Comparison of ENCODE assay signal across 35 mouse cellular contexts in the genomic region with DNA sequence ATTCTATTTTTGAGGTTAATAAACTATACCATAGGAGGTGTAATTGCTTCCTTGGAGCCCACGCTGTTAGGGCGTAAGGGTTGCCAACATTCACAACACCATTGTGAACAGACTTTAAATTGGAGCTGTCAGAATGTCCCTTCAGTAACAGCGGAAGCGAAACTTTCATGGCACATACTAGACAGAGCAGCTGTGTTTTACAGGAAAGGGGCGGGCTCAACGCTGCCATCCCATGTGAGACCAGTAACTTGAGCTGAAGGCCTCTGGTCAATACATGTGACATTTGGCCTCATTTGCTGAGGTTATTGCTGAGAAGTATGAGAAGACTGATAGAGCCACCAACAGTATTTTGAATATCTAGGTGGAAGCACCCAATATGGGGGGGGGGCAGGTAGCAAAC.
A peak's percentile ranks its signal among the peaks of the same experiment; 100 is the strongest.
DNase-seq lines count a peak whose midpoint lies in the region; ATAC-seq and TF ChIP-seq lines count a peak whose summit lies in the region.
"Had no signal": no experiment of that assay in that cellular context is flagged by ENCODE, and none has a peak within 500 bp of the region (broad histone marks: within the 10 kb centered on the region; RNA-seq: fewer than 3 reads in every experiment).

No protein-coding gene starts in this region.

- no peak overlapping the region for H3K4me2 ChIP-seq in limb, embryonic 11.5 days (ENCODE audit: low read depth, severe bottlenecking)
- no peak overlapping the region for H3K4me2 ChIP-seq in limb, embryonic 14.5 days (replicated peaks; ENCODE audit: low read depth, low read length, severe bottlenecking)
- no peak overlapping the region for H3K4me2 ChIP-seq in hindbrain, embryonic 12.5 days (replicated peaks)
- H3K4me2 ChIP-seq: embryonic facial prominence, embryonic 13.5 days; forebrain, embryonic 12.5 days; heart, embryonic 15.5 days; hindbrain, embryonic 14.5 days; kidney, embryonic 15.5 days; limb, embryonic 15.5 days; liver, embryonic 13.5 days; midbrain, embryonic 11.5 days had no signal

- no peak for ATAC-seq in limb, embryonic 11.5 days (ENCODE audit: insufficient number of reproducible peaks, low FRiP score, low TSS enrichment, low read depth)
- no peak for ATAC-seq in limb, embryonic 14.5 days (ENCODE audit: low FRiP score, low read depth)
- no peak for ATAC-seq in hindbrain, embryonic 12.5 days (ENCODE audit: low FRiP score)
- ATAC-seq: activated CD4-positive, CD25-positive, alpha-beta regulatory T cell, adult 4 months; forebrain, postnatal 0 days; inflammation-experienced regulatory T-cells, adult 6 months; midbrain, embryonic 16.5 days had no signal

- no peaks in the 10 kb centered on the region for H3K27me3 ChIP-seq in limb, embryonic 11.5 days (ENCODE audit: control insufficient read depth, insufficient read depth, low read length)
- no peaks in the 10 kb centered on the region for H3K27me3 ChIP-seq in limb, embryonic 10.5 days (ENCODE audit: low read depth, poor library complexity, severe bottlenecking)
- H3K27me3 ChIP-seq in limb, embryonic 14.5 days (ENCODE audit: control insufficient read depth, insufficient read depth, low read length) = no peaks in the 10 kb centered on the region
- no peaks in the 10 kb centered on the region for H3K27me3 ChIP-seq in hindbrain, embryonic 12.5 days
- H3K27me3 ChIP-seq: CH12.LX; embryonic facial prominence, embryonic 13.5 days; forebrain, embryonic 12.5 days; heart, embryonic 15.5 days; kidney, embryonic 15.5 days; limb, embryonic 15.5 days; liver, embryonic 13.5 days had no signal

- DNase-seq in limb, embryonic 11.5 days (ENCODE audit: low spot score) = peak; percentile 23
- DNase-seq in limb, embryonic 10.5 days (ENCODE audit: low spot score) = no peak
- DNase-seq in limb, embryonic 14.5 days (ENCODE audit: low spot score) = peak; percentile 6
- peak; percentile 1 for DNase-seq in spleen, adult 12 weeks (ENCODE audit: low spot score)
- DNase-seq in cerebellum, postnatal 14 days = no peak
- DNase-seq in left cerebral cortex, adult 11 months (ENCODE audit: low spot score) = no peak
- DNase-seq: adrenal gland, adult 8-10 months; cerebellum, adult 9-10 months; forebrain, postnatal 0 days; heart, postnatal 4 days; kidney, adult 11 months; kidney, postnatal 36 days; layer of hippocampus, adult 9-11 months; liver, embryonic 13.5 days; lung, adult 2 months; lung, postnatal 10 days; right cerebral cortex, postnatal 4 days; thymus, adult 18-20 months; thymus, postnatal 25 days had no signal

- H3K4me3 ChIP-seq in limb, embryonic 11.5 days (ENCODE audit: low read depth, low read length) = no peak overlapping the region
- H3K4me3 ChIP-seq in limb, embryonic 10.5 days = no peak overlapping the region
- no peak overlapping the region for H3K4me3 ChIP-seq in limb, embryonic 14.5 days (replicated peaks; ENCODE audit: low read length)
- H3K4me3 ChIP-seq in hindbrain, embryonic 12.5 days = no peak overlapping the region
- H3K4me3 ChIP-seq: embryonic facial prominence, embryonic 13.5 days; erythroblast, embryonic 14.5 days; forebrain, embryonic 12.5 days; heart, embryonic 10.5 days; heart, embryonic 15.5 days; kidney, embryonic 15.5 days; left cerebral cortex, adult 2 months; limb, embryonic 15.5 days; liver, embryonic 13.5 days had no signal

- no peaks in the 10 kb centered on the region for H3K9me3 ChIP-seq in limb, embryonic 11.5 days (ENCODE audit: control insufficient read depth, low read length)
- no peaks in the 10 kb centered on the region for H3K9me3 ChIP-seq in limb, embryonic 10.5 days (replicated peaks)
- H3K9me3 ChIP-seq in limb, embryonic 14.5 days (ENCODE audit: control insufficient read depth, low read length) = no peaks in the 10 kb centered on the region
- no peaks in the 10 kb centered on the region for H3K9me3 ChIP-seq in hindbrain, embryonic 12.5 days (replicated peaks)
- H3K9me3 ChIP-seq: embryonic facial prominence, embryonic 13.5 days; forebrain, embryonic 12.5 days; heart, embryonic 10.5 days; heart, embryonic 15.5 days; kidney, embryonic 15.5 days; limb, embryonic 15.5 days; liver, embryonic 13.5 days had no signal

- H3K9ac ChIP-seq in limb, embryonic 11.5 days (ENCODE audit: low read length) = no peak overlapping the region
- H3K9ac ChIP-seq in limb, embryonic 14.5 days (ENCODE audit: low read depth, low read length, severe bottlenecking) = no peak overlapping the region
- no peak overlapping the region for H3K9ac ChIP-seq in hindbrain, embryonic 12.5 days
- H3K9ac ChIP-seq: embryonic facial prominence, embryonic 13.5 days; forebrain, embryonic 12.5 days; forebrain, postnatal 0 days; heart, embryonic 15.5 days; hindbrain, embryonic 14.5 days; kidney, embryonic 15.5 days; limb, embryonic 15.5 days; liver, embryonic 13.5 days had no signal

- no peaks in the 10 kb centered on the region for H3K36me3 ChIP-seq in limb, embryonic 11.5 days (ENCODE audit: control insufficient read depth, insufficient read depth, low read length)
- H3K36me3 ChIP-seq in limb, embryonic 10.5 days = no peaks in the 10 kb centered on the region
- H3K36me3 ChIP-seq in limb, embryonic 14.5 days (ENCODE audit: control insufficient read depth, insufficient read depth, low read length) = no peaks in the 10 kb centered on the region
- H3K36me3 ChIP-seq in hindbrain, embryonic 12.5 days = no peaks in the 10 kb centered on the region
- H3K36me3 ChIP-seq: embryonic facial prominence, embryonic 13.5 days; forebrain, embryonic 12.5 days; heart, embryonic 10.5 days; heart, embryonic 15.5 days; kidney, embryonic 15.5 days; limb, embryonic 15.5 days; liver, embryonic 13.5 days had no signal

- 81% methylated on average over 6 of the region's 6 CpGs for WGBS in limb, embryonic 11.5 days
- WGBS in limb, embryonic 10.5 days = 92% methylated on average over 6 of the region's 6 CpGs
- WGBS in limb, embryonic 14.5 days = 63% methylated on average over 6 of the region's 6 CpGs
- WGBS in hindbrain, embryonic 12.5 days = 92% methylated on average over 6 of the region's 6 CpGs

- H3K27ac ChIP-seq in limb, embryonic 11.5 days (replicated peaks; ENCODE audit: low read depth, low read length) = no peak overlapping the region
- H3K27ac ChIP-seq in limb, embryonic 10.5 days = no peak overlapping the region
- no peak overlapping the region for H3K27ac ChIP-seq in limb, embryonic 14.5 days (replicated peaks; ENCODE audit: low read depth, low read length)
- no peak overlapping the region for H3K27ac ChIP-seq in hindbrain, embryonic 12.5 days
- H3K27ac ChIP-seq: embryonic facial prominence, embryonic 13.5 days; forebrain, embryonic 12.5 days; heart, embryonic 10.5 days; heart, embryonic 15.5 days; hindbrain, embryonic 14.5 days; kidney, embryonic 15.5 days; left cerebral cortex, adult 2 months; limb, embryonic 15.5 days; liver, embryonic 13.5 days; stomach, postnatal 0 days had no signal

- no peak for TF ChIP-seq POLR2A in limb, embryonic 14.5 days (IDR thresholded peaks at IDR 0.05; ENCODE audit: borderline replicate concordance, extremely low read depth, insufficient read depth, insufficient read length)

- no peaks in the 10 kb centered on the region; the same call in 1 of the 2 replicates for H3K4me1 ChIP-seq in limb, embryonic 11.5 days (ENCODE audit: control insufficient read depth, insufficient read depth, low read length)
- H3K4me1 ChIP-seq in limb, embryonic 10.5 days = peaks cover 5% of the 10 kb centered on the region; the same call in 1 of the 2 replicates
- peaks cover 3% of the 10 kb centered on the region; the same call in 1 of the 2 replicates for H3K4me1 ChIP-seq in limb, embryonic 14.5 days (ENCODE audit: control insufficient read depth, insufficient read depth, low read length)
- H3K4me1 ChIP-seq in hindbrain, embryonic 12.5 days = no peaks in the 10 kb centered on the region
- H3K4me1 ChIP-seq: embryonic facial prominence, embryonic 13.5 days; forebrain, embryonic 12.5 days; heart, embryonic 15.5 days; kidney, embryonic 15.5 days; liver, embryonic 13.5 days had no signal

Comparison
In these comparisons a context has a peak if more than half of its experiments do, and no peak if none do; other contexts are left out.
1. DNase-seq: peak in limb, embryonic 11.5 days (single experiment), limb, embryonic 14.5 days (single experiment) and spleen, adult 12 weeks (single experiment); none in limb, embryonic 10.5 days (single experiment), cerebellum, postnatal 14 days (0 of 2) and left cerebral cortex, adult 11 months (single experiment).